Mouse (Mus musculus) ES-E14 (cell line): ENCODE data around the gene Cd28. TPM values are rescaled to one million over a fixed set of nuclear protein-coding genes. Genes with fewer than 3 reads are reported as not detected.
A peak's percentile ranks its signal among the peaks of the same experiment; 100 is the strongest.

ENCODE experiments used
- DNase-seq: peaks from one replicate; pipeline ENCODE4 v3.0.0-alpha.2; 2013; ENCODE audit warnings: low read depth, low spot score
- H3K27ac ChIP-seq: 2 replicates; pipeline ENCODE4 v1.5.1; 2012; ENCODE audit warnings: low read depth, mild to moderate bottlenecking, low read length, moderate library complexity, mixed read lengths; ENCODE audit not compliant: poor library complexity, insufficient read depth, severe bottlenecking
- H3K36me3 ChIP-seq: 2 replicates; pipeline ENCODE4 v1.6.1; 2012; ENCODE audit warnings: mild to moderate bottlenecking, low read length, moderate library complexity, mixed read lengths; ENCODE audit not compliant: control insufficient read depth, poor library complexity, insufficient read depth, severe bottlenecking
- H3K4me1 ChIP-seq, 2 experiments: fragments of 150-350 bp in 1 of 2; sonication (generic) in 1 of 2; 2 replicates each; pipeline ENCODE4 v1.6.1; 2012; ENCODE audit warnings: low read length in 2 of 2, mild to moderate bottlenecking in 1 of 2, mixed read lengths in 1 of 2; ENCODE audit not compliant: control insufficient read depth in 2 of 2, insufficient read depth in 2 of 2, poor library complexity in 1 of 2
- H3K4me3 ChIP-seq, 2 experiments: fragments of 150-350 bp in 1 of 2; sonication (generic) in 1 of 2; 2 replicates each; pipeline ENCODE4 v1.5.1; 2012; ENCODE audit warnings: low read length in 2 of 2, low read depth in 1 of 2, mild to moderate bottlenecking in 1 of 2, mixed read lengths in 1 of 2; ENCODE audit not compliant: insufficient read depth in 1 of 2, poor library complexity in 1 of 2, severe bottlenecking in 1 of 2
- H3K9ac ChIP-seq: 2 replicates; pipeline ENCODE4 v1.6.1; 2012; ENCODE audit warnings: low read depth, mild to moderate bottlenecking, low read length, mixed read lengths; ENCODE audit not compliant: poor library complexity, insufficient read depth, severe bottlenecking
- H3K9me3 ChIP-seq: fragments of 150-350 bp; sonication (generic); 2 replicates; pipeline ENCODE4 v1.6.1; 2012; ENCODE audit warnings: low read depth, mild to moderate bottlenecking, low read length; ENCODE audit not compliant: control insufficient read depth, insufficient read depth
- CHD2 ChIP-seq: IDR thresholded peaks from 2 replicates; pipeline ENCODE4 v1.6.1; 2014; ENCODE audit warnings: mild to moderate bottlenecking, low read depth, low read length, inconsistent platforms
- HCFC1 ChIP-seq: IDR thresholded peaks from 2 replicates; pipeline ENCODE4 v1.6.1; 2012; ENCODE audit warnings: low read length, inconsistent platforms, borderline replicate concordance; ENCODE audit not compliant: insufficient read depth
- MAFK ChIP-seq: IDR thresholded peaks from 2 replicates; pipeline ENCODE4 v1.6.1; 2014; ENCODE audit warnings: mild to moderate bottlenecking, low read depth, low read length, inconsistent platforms; ENCODE audit not compliant: insufficient read depth
- ZC3H11A ChIP-seq: IDR thresholded peaks from 2 replicates; pipeline ENCODE4 v1.6.1; 2012; ENCODE audit warnings: low read depth, mild to moderate bottlenecking, inconsistent platforms, low read length, borderline replicate concordance
- ZNF384 ChIP-seq: IDR thresholded peaks from 2 replicates; pipeline ENCODE4 v1.6.1; 2012; ENCODE audit warnings: low read depth, low read length, inconsistent platforms
- in situ Hi-C, 2 experiments: fragments of 600-800 bp; cut with MboI; formaldehyde crosslinking; loops; one replicate each; pipeline ENCODE4 v1.15.1; 2025; ENCODE audit warnings: low sequenced_read_pairs in 2 of 2, inconsistent platforms in 1 of 2; ENCODE audit not compliant: unreplicated experiment in 2 of 2
- total RNA-seq: library from RNA; depleted of rRNA; stranded (reverse); fragments of 300-350 nt; gene quantifications from 2 replicates; pipeline ENCODE4 v1.2.3, GENCODE M21; 2012

The Cd28 gene
- total RNA-seq, 1 experiment, result 0.22 TPM

- Histone ChIP-seq H3K27ac (no peak overlapping the region), H3K4me1 (no peaks in the 10 kb centered on the region), H3K4me3 (no peak overlapping the region), H3K9ac (no peak overlapping the region), H3K36me3 (no peaks in the 10 kb centered on the region), H3K9me3 (no peaks in the 10 kb centered on the region)
- TF ChIP-seq CHD2 (peak; percentile 17; the same call in 1 of the 2 replicates), ZNF384 (no peak)
- in situ Hi-C loops, result no loop called here
- no peak for DNase-seq
Measured at GRCm38 (mm10) chr1:60803825-60804696, 87.5 kb downstream of the Cd28 start.

GRCm38 (mm10) chr1:60805178-60805577 lies 88.6 kb downstream of the Cd28 start:
- in situ Hi-C loops, result no loop called here
- no peak overlapping the region for H3K4me3 ChIP-seq
- no peaks in the 10 kb centered on the region for H3K36me3 ChIP-seq
- TF ChIP-seq ZC3H11A (no peak), HCFC1 (no peak), MAFK (no peak), CHD2 (no peak), ZNF384 (no peak)
- no peaks in the 10 kb centered on the region for H3K9me3 ChIP-seq
- no peak overlapping the region for H3K27ac ChIP-seq
- no peak overlapping the region for H3K9ac ChIP-seq
- DNase-seq, result no peak
- H3K4me1 ChIP-seq, result peaks cover 3 to 4% of the 10 kb centered on the region in 2 experiments; a peak in 1 of 4 replicates

- TF ChIP-seq MAFK, result no peak
- no peak for TF ChIP-seq CHD2
- TF ChIP-seq ZNF384, result no peak
- no peak for TF ChIP-seq HCFC1
- TF ChIP-seq ZC3H11A, result no peak
- H3K9me3 ChIP-seq, result no peaks in the 10 kb centered on the region
- peaks cover 3 to 4% of the 10 kb centered on the region in 2 experiments; a peak in 1 of 4 replicates for H3K4me1 ChIP-seq
- in situ Hi-C loops, result no loop called here
- DNase-seq, result no peak
- no peaks in the 10 kb centered on the region for H3K36me3 ChIP-seq
- no peak overlapping the region for H3K9ac ChIP-seq
- H3K27ac ChIP-seq, result no peak overlapping the region
- H3K4me3 ChIP-seq, result no peak overlapping the region
Measured at GRCm38 (mm10) chr1:60807748-60808147, 91.1 kb downstream of the Cd28 start.

- peaks cover 3 to 4% of the 10 kb centered on the region in 2 experiments; a peak in 1 of 4 replicates for H3K4me1 ChIP-seq
- H3K9ac ChIP-seq, result no peak overlapping the region
- no peak for DNase-seq
- H3K27ac ChIP-seq, result no peak overlapping the region
- in situ Hi-C loops, result no loop called here
- TF ChIP-seq MAFK (no peak), HCFC1 (no peak), CHD2 (no peak), ZC3H11A (no peak)
- no peak overlapping the region for H3K4me3 ChIP-seq
- H3K9me3 ChIP-seq, result no peaks in the 10 kb centered on the region
- no peaks in the 10 kb centered on the region for H3K36me3 ChIP-seq
Measured at GRCm38 (mm10) chr1:60808466-60808865, 91.9 kb downstream of the Cd28 start.

GRCm38 (mm10) chr1:60809166-60809565 lies 92.6 kb downstream of the Cd28 start:
- Histone ChIP-seq H3K36me3 (no peaks in the 10 kb centered on the region), H3K9ac (no peak overlapping the region), H3K4me3 (no peak overlapping the region), H3K4me1 (peaks cover 3 to 4% of the 10 kb centered on the region in 2 experiments; a peak in 1 of 4 replicates), H3K27ac (no peak overlapping the region), H3K9me3 (no peaks in the 10 kb centered on the region)
- no peak for TF ChIP-seq HCFC1
- TF ChIP-seq CHD2, result no peak
- TF ChIP-seq ZC3H11A, result no peak
- TF ChIP-seq MAFK, result no peak
- no peak for TF ChIP-seq ZNF384
- in situ Hi-C loops, result no loop called here
- DNase-seq, result no peak
